Mouse (Mus musculus) liver, adult (tissue): ENCODE data around the gene Brca1.

Experiments used
- GATA4 ChIP-seq: IDR thresholded peaks from 2 replicates; pipeline ENCODE4 v1.6.1; 2014; ENCODE audit warnings: mild to moderate bottlenecking, low read length; ENCODE audit not compliant: insufficient replicate concordance

Gene Brca1

GRCm38 (mm10) chr11:101464211-101465100 lies 87.3 kb downstream of the Brca1 start, which contains the start of gene Rnd2:
Gene Rnd2, plus strand, starts transcription at chr11:101464999.
- no peak for TF ChIP-seq GATA4

- no peak for TF ChIP-seq GATA4
Observed at GRCm38 (mm10) chr11:101462583-101463440, 88.9 kb downstream of the Brca1 start.

- no peak for TF ChIP-seq GATA4
Observed at GRCm38 (mm10) chr11:101462141-101462540, 89.6 kb downstream of the Brca1 start.

- TF ChIP-seq GATA4, result no peak
Observed at GRCm38 (mm10) chr11:101460321-101460720, 91.4 kb downstream of the Brca1 start.

- no peak for TF ChIP-seq GATA4
Observed at GRCm38 (mm10) chr11:101459716-101460115, 92.0 kb downstream of the Brca1 start.

- TF ChIP-seq GATA4, result no peak
Observed at GRCm38 (mm10) chr11:101458217-101458616, 93.5 kb downstream of the Brca1 start.

GRCm38 (mm10) chr11:101457631-101458030 lies 94.1 kb downstream of the Brca1 start:
- TF ChIP-seq GATA4, result no peak

- no peak for TF ChIP-seq GATA4
Observed at GRCm38 (mm10) chr11:101455627-101456026, 96.1 kb downstream of the Brca1 start.

GRCm38 (mm10) chr11:101454702-101455101 lies 97.1 kb downstream of the Brca1 start:
- TF ChIP-seq GATA4, result no peak

GRCm38 (mm10) chr11:101452093-101452774 lies 99.5 kb downstream of the Brca1 start:
- peak; percentile 21; the same call in 1 of the 2 replicates for TF ChIP-seq GATA4

GRCm38 (mm10) chr11:101451536-101451935 lies 100.2 kb downstream of the Brca1 start:
- TF ChIP-seq GATA4, result no peak

GRCm38 (mm10) chr11:101450394-101450793 lies 101.4 kb downstream of the Brca1 start:
- no peak for TF ChIP-seq GATA4

GRCm38 (mm10) chr11:101448899-101449298 lies 102.9 kb downstream of the Brca1 start:
- no peak for TF ChIP-seq GATA4

- TF ChIP-seq GATA4, result peak; percentile 16; the same call in 1 of the 2 replicates
Observed at GRCm38 (mm10) chr11:101448274-101448746, 103.4 kb downstream of the Brca1 start, which contains the start of gene Ifi35. Gene Ifi35, plus strand, starts transcription at chr11:101448407.

GRCm38 (mm10) chr11:101447786-101448185 lies 104.0 kb downstream of the Brca1 start:
- no peak for TF ChIP-seq GATA4
